Mouse (Mus musculus) embryonic facial prominence, embryonic 14.5 days (tissue): ENCODE measurements around the gene Ttc16. TPM values are rescaled to one million over a fixed set of nuclear protein-coding genes. Genes with fewer than 3 reads are reported as not detected.

Experiments used
- ATAC-seq: fragments of 200-750 bp; cut with Nextera tagmentation; 2 replicates; pipeline ENCODE4 v1.8.0; 2017; ENCODE audit warnings: low read depth, moderate number of reproducible peaks, moderate TSS enrichment
- DNase-seq: peaks from one replicate; pipeline ENCODE4 v3.0.0-alpha.2; 2015; ENCODE audit warnings: low spot score
- H3K27ac ChIP-seq: fragments of 300-500 bp; sonication (generic); replicated peaks from 2 replicates; pipeline ENCODE4 v1.5.1; 2014; ENCODE audit warnings: low read depth, mild to moderate bottlenecking, low read length, moderate library complexity
- H3K27me3 ChIP-seq: fragments of 300-500 bp; sonication (generic); replicated peaks from 2 replicates; pipeline ENCODE4 v1.6.1; 2014; ENCODE audit warnings: low read length; ENCODE audit not compliant: control insufficient read depth, insufficient read depth
- H3K36me3 ChIP-seq: fragments of 300-500 bp; sonication (generic); 2 replicates; pipeline ENCODE4 v1.6.1; 2014; ENCODE audit warnings: low read length, mixed read lengths; ENCODE audit not compliant: control insufficient read depth, insufficient read depth
- H3K4me1 ChIP-seq: fragments of 300-500 bp; sonication (generic); 2 replicates; pipeline ENCODE4 v1.6.1; 2014; ENCODE audit warnings: antibody characterized with exemption, low read length; ENCODE audit not compliant: control insufficient read depth, insufficient read depth
- H3K4me2 ChIP-seq: fragments of 300-500 bp; sonication (generic); 2 replicates; pipeline ENCODE4 v1.6.1; 2014; ENCODE audit warnings: low read depth, mild to moderate bottlenecking, low read length, moderate library complexity, mixed read lengths
- H3K4me3 ChIP-seq: fragments of 300-500 bp; sonication (generic); 2 replicates; pipeline ENCODE4 v1.5.1; 2014; ENCODE audit warnings: low read depth, mild to moderate bottlenecking, low read length
- H3K9ac ChIP-seq: fragments of 300-500 bp; sonication (generic); 2 replicates; pipeline ENCODE4 v1.6.1; 2014; ENCODE audit warnings: low read depth, mild to moderate bottlenecking, low read length, moderate library complexity, mixed read lengths
- H3K9me3 ChIP-seq: fragments of 300-500 bp; sonication (generic); 2 replicates; pipeline ENCODE4 v1.6.1; 2016; ENCODE audit warnings: low read length; ENCODE audit not compliant: control insufficient read depth
- WGBS: fragments of 180-500 bp; shearing (Covaris S2); extraction: QIAGEN DNeasy Blood & Tissue Kit; methylation state at CpG from one replicate; pipeline ENCODE4 v1.1.7; 2014; 5-methylcytosine and 5-hydroxymethylcytosine counted together
- polyA plus RNA-seq: library from polyadenylated mRNA; unstranded; fragments of >200 nt; fragmentation: Nextera tagmentation; extraction: Ambion mirVana; gene quantifications from 2 replicates; pipeline ENCODE4 v1.2.1, GENCODE M21; 2014

Gene Ttc16
- polyA plus RNA-seq, 1 experiment from 2014 or later, result 0.85 TPM

- DNase-seq (no peak), ATAC-seq (no peak)
- Histone ChIP-seq H3K36me3 (peaks cover 14% of the 10 kb centered on the region), H3K27me3 (no peaks in the 10 kb centered on the region), H3K9me3 (no peaks in the 10 kb centered on the region), H3K9ac (peak overlapping the region; percentile 86), H3K4me3 (no peak overlapping the region; the same call in 1 of the 2 replicates), H3K4me1 (0 out of 2 replicates have a peak, but pooled peaks cover 3% of the 10 kb centered on the region), H3K4me2 (0 out of 2 replicates have a peak overlapping the region, but pooled peaks have one; percentile 56), H3K27ac (peak overlapping the region; percentile 95)
- WGBS, result 45% methylated on average over 11 of the region's 11 CpGs
These were observed 61.1 kb downstream of the Ttc16 start for GRCm38 (mm10) chr2:32714117-32714986.

GRCm38 (mm10) chr2:32712934-32713817 is 62.3 kb downstream of the Ttc16 start, which contains the start of gene Cdk9:
Cdk9 (minus strand) TSS chr2:32713076.
- 0% methylated on average over 24 of the region's 79 CpGs for WGBS
- H3K27ac ChIP-seq, result peak within 1 kb of the TSS; percentile 95
- peak; percentile 94 for DNase-seq
- peaks cover 25% of the 10 kb centered on the region for H3K36me3 ChIP-seq
- peak within 1 kb of the TSS; percentile 86 for H3K9ac ChIP-seq
- peak within 1 kb of the TSS; percentile 91 for H3K4me3 ChIP-seq
- H3K4me1 ChIP-seq, result 0 out of 2 replicates have a peak, but pooled peaks cover 3% of the 10 kb centered on the region
- peak; percentile 91 for ATAC-seq
- H3K4me2 ChIP-seq, result peak within 1 kb of the TSS; percentile 78
- no peaks in the 10 kb centered on the region for H3K27me3 ChIP-seq
- H3K9me3 ChIP-seq, result no peaks in the 10 kb centered on the region

- Histone ChIP-seq H3K9me3 (no peaks in the 10 kb centered on the region), H3K9ac (peak overlapping the region; percentile 86), H3K27me3 (no peaks in the 10 kb centered on the region), H3K4me2 (peak overlapping the region; percentile 78), H3K27ac (peak overlapping the region; percentile 95), H3K4me3 (peak overlapping the region; percentile 91), H3K4me1 (0 out of 2 replicates have a peak, but pooled peaks cover 3% of the 10 kb centered on the region), H3K36me3 (peaks cover 32% of the 10 kb centered on the region)
- DNase-seq (peak; percentile 95), ATAC-seq (peak; percentile 93)
- no CpG with 5 or more reads among the region's 44 CpGs for WGBS
These were observed 62.9 kb downstream of the Ttc16 start for GRCm38 (mm10) chr2:32712586-32712933.

- under 1% methylated on average over 32 of the region's 41 CpGs for WGBS
- ATAC-seq, result peak; percentile 45
These were observed 63.3 kb downstream of the Ttc16 start for GRCm38 (mm10) chr2:32712108-32712551.

GRCm38 (mm10) chr2:32711301-32712056 is 64.0 kb downstream of the Ttc16 start:
- 0 out of 2 replicates have a peak, but pooled peaks cover 3% of the 10 kb centered on the region for H3K4me1 ChIP-seq
- DNase-seq (no peak), ATAC-seq (no peak)
- H3K36me3 ChIP-seq, result peaks cover 42% of the 10 kb centered on the region
- peak overlapping the region; percentile 78 for H3K4me2 ChIP-seq
- WGBS, result 29% methylated on average over 9 of the region's 9 CpGs
- H3K27ac ChIP-seq, result peak overlapping the region; percentile 95
- peak overlapping the region; percentile 91 for H3K4me3 ChIP-seq
- H3K9ac ChIP-seq, result peak overlapping the region; percentile 86
- no peaks in the 10 kb centered on the region for H3K27me3 ChIP-seq
- H3K9me3 ChIP-seq, result no peaks in the 10 kb centered on the region

More at GRCm38 (mm10) chr2:32712108-32712551, 63.3 kb downstream of the Ttc16 start:
- peak overlapping the region; percentile 86 for H3K9ac ChIP-seq
- 0 out of 2 replicates have a peak, but pooled peaks cover 3% of the 10 kb centered on the region for H3K4me1 ChIP-seq
- no peaks in the 10 kb centered on the region for H3K27me3 ChIP-seq
- H3K4me3 ChIP-seq, result peak overlapping the region; percentile 91
- no peaks in the 10 kb centered on the region for H3K9me3 ChIP-seq
- DNase-seq, result peak; percentile 70
- peaks cover 36% of the 10 kb centered on the region for H3K36me3 ChIP-seq
- H3K4me2 ChIP-seq, result peak overlapping the region; percentile 78
- H3K27ac ChIP-seq, result peak overlapping the region; percentile 95

- no peak for ATAC-seq
- 81% methylated on average over 5 of the region's 5 CpGs for WGBS
- H3K9ac ChIP-seq, result no peak overlapping the region
- H3K36me3 ChIP-seq, result peaks cover 53% of the 10 kb centered on the region
- H3K27me3 ChIP-seq, result no peaks in the 10 kb centered on the region
- no peak for DNase-seq
- H3K27ac ChIP-seq, result no peak overlapping the region
- H3K4me2 ChIP-seq, result no peak overlapping the region
- no peak overlapping the region for H3K4me3 ChIP-seq
- H3K4me1 ChIP-seq, result 0 out of 2 replicates have a peak, but pooled peaks cover 3% of the 10 kb centered on the region
- no peaks in the 10 kb centered on the region for H3K9me3 ChIP-seq
These were observed 65.0 kb downstream of the Ttc16 start for GRCm38 (mm10) chr2:32710425-32710824.

GRCm38 (mm10) chr2:32709521-32710137 is 65.8 kb downstream of the Ttc16 start:
- DNase-seq (no peak), ATAC-seq (no peak)
- H3K9ac ChIP-seq, result no peak overlapping the region
- H3K27ac ChIP-seq, result no peak overlapping the region
- 0 out of 2 replicates have a peak, but pooled peaks cover 3% of the 10 kb centered on the region for H3K4me1 ChIP-seq
- no peak overlapping the region for H3K4me3 ChIP-seq
- 91% methylated on average over 19 of the region's 20 CpGs for WGBS
- H3K4me2 ChIP-seq, result no peak overlapping the region
- H3K36me3 ChIP-seq, result peaks cover 61% of the 10 kb centered on the region
- H3K9me3 ChIP-seq, result no peaks in the 10 kb centered on the region
- H3K27me3 ChIP-seq, result no peaks in the 10 kb centered on the region
